Mouse (Mus musculus) ES-Bruce4 (cell line): Measurements from ENCODE around the gene Syce2. TPM values are rescaled to one million over a fixed set of nuclear protein-coding genes. Genes with fewer than 3 reads are reported as not detected.

Source experiments
- H3K27ac ChIP-seq: 2 replicates; pipeline ENCODE4 v1.5.1; 2012; ENCODE audit warnings: low read length, inconsistent platforms; ENCODE audit not compliant: insufficient read depth
- H3K27me3 ChIP-seq: 2 replicates; pipeline ENCODE4 v1.6.1; 2012; ENCODE audit warnings: mild to moderate bottlenecking, low read length, inconsistent platforms; ENCODE audit not compliant: control insufficient read depth, poor library complexity, insufficient read depth, severe bottlenecking
- H3K36me3 ChIP-seq: 2 replicates; pipeline ENCODE4 v1.6.1; 2012; ENCODE audit warnings: inconsistent platforms, mild to moderate bottlenecking, low read length, moderate library complexity; ENCODE audit not compliant: control insufficient read depth, poor library complexity, insufficient read depth, severe bottlenecking
- H3K4me1 ChIP-seq: one replicate; pipeline ENCODE4 v1.8.1; 2011; ENCODE audit warnings: low read length; ENCODE audit not compliant: control insufficient read depth, insufficient read depth
- H3K4me3 ChIP-seq: 2 replicates; pipeline ENCODE4 v1.5.1; 2011; ENCODE audit warnings: low read depth, mild to moderate bottlenecking, low read length
- H3K9ac ChIP-seq: 2 replicates; pipeline ENCODE4 v1.6.1; 2012; ENCODE audit warnings: low read depth, mild to moderate bottlenecking, inconsistent platforms; ENCODE audit not compliant: poor library complexity, severe bottlenecking
- H3K9me3 ChIP-seq: replicated peaks from 2 replicates; pipeline ENCODE4 v1.6.1; 2012; ENCODE audit warnings: mild to moderate bottlenecking, low read length, inconsistent platforms; ENCODE audit not compliant: control insufficient read depth, poor library complexity, insufficient read depth, severe bottlenecking
- CTCF ChIP-seq: IDR thresholded peaks from one replicate; pipeline ENCODE4 v1.8.1; 2011; ENCODE audit warnings: low read depth, low read length
- EP300 ChIP-seq: IDR thresholded peaks from 2 replicates; pipeline ENCODE4 v1.6.1; 2011; ENCODE audit warnings: low read depth, low read length; ENCODE audit not compliant: insufficient read depth
- POLR2A ChIP-seq: IDR thresholded peaks from one replicate; pipeline ENCODE4 v1.8.1; 2011; ENCODE audit warnings: low read length; ENCODE audit not compliant: insufficient read depth
- polyA plus RNA-seq: library from polyadenylated mRNA; stranded (reverse); fragments of >200 nt; gene quantifications from 2 replicates; pipeline ENCODE4 v1.2.4, GENCODE M21; 2011; ENCODE audit warnings: low read depth; ENCODE audit not compliant: missing spikeins, insufficient read depth, insufficient read length

Syce2 gene
- polyA plus RNA-seq, 1 experiment, result 97.1 TPM

DNA sequence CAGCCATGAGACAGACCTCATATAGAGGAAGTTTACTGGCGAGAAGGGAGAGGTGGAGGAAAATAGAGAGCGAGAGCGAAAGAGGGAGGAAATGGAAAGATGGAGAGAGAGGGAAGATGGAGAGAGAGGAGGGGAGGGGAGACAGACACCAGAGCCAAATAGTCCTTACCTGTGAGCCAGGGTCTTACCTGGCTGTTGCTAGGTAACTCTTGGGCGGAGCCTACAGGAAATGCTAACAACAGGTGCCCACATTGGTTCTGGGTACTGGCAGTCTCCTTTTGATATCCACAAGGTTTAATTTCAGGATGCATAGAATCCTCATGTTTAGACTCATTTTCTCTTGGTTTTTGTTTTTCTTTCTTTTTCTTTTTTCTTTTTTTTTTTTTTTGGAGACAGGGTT lies 1.1 kb downstream of the Syce2 start:
- Histone ChIP-seq H3K4me3 (peak overlapping the region; percentile 68), H3K4me1 (peaks cover 3% of the 10 kb centered on the region), H3K9ac (peak overlapping the region; percentile 73), H3K27ac (no peak overlapping the region), H3K36me3 (peaks cover 37% of the 10 kb centered on the region), H3K27me3 (no peaks in the 10 kb centered on the region), H3K9me3 (no peaks in the 10 kb centered on the region)
- TF ChIP-seq EP300, result no peak

DNA sequence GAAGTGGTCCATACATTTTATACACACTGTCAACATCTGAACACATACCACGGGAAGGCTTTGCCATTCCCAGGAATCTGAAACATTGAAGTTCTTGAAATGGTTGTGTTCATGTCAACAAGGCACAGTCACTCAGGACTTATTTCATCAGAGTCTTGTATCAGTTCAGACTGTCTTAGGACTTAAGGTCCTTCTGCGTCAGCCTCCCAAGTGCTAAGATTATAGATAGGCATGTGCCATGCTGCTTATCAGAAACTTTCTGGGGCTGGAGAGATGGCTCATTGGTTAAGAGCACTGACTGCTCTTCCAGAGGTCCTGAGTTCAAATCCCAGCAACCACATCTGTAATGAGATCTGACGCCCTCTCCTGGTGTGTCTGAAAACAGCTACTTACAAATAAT lies 2.4 kb downstream of the Syce2 start:
- peaks cover 3% of the 10 kb centered on the region for H3K4me1 ChIP-seq
- H3K9ac ChIP-seq, result no peak overlapping the region
- no peaks in the 10 kb centered on the region for H3K9me3 ChIP-seq
- no peak overlapping the region for H3K4me3 ChIP-seq
- TF ChIP-seq EP300 (no peak), CTCF (no peak), POLR2A (no peak)
- no peaks in the 10 kb centered on the region for H3K27me3 ChIP-seq
- no peak overlapping the region for H3K27ac ChIP-seq
- peaks cover 27% of the 10 kb centered on the region for H3K36me3 ChIP-seq

DNA sequence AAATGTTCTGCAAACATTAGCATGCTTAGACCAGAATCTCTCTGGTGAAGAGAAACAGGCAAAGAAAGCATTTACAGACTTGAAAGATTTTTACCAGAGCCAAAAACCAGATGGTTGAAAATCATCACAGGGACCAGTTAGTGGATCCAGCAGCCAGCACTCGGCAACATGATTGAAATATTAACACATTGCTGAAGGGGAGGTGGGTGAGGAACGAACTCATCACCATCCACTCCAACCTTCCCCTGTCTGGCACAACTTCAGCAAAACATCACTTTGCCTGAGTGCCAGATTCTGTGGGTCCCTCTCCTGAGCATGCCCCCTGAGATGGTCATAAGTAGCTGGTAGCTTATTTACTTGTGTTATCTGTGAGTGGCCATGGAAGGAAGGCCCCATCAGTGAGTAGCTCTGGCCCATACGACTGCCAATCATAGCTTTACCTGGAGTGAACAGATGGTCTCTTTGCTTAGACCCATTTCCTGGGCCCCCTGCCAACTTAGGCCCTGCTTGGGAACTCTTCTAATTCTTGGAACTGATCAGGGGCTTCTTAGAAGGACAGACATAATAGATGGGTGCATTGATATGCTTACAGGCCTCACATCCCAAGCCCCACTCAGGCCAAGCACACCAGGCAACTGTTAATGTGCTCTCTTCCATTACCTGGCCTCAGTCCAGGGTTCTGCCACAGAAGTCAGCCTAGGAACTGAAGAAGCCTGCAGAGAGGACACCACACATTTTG lies 5.6 kb downstream of the Syce2 start:
- no peak overlapping the region for H3K4me3 ChIP-seq
- peaks cover 37% of the 10 kb centered on the region for H3K36me3 ChIP-seq
- H3K9me3 ChIP-seq, result no peaks in the 10 kb centered on the region

DNA sequence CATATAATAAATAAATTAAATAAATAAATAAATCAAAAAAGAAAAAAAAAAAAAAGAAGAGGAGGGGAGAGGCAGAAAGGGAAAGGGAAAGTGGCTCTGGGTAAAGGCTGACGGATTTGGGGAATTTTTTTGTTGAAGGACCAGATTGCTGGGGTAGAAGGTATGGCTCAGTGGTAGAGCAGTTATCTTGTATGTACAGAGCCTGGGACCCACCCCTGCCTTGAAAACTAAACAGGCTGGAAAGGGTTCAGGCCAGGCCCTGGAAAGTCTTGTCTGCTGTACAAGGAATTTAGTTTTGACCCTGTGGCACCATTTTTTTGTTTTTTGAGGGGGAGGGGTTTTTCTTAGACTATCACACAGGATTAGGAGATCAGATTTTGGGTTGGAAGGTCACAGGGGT lies 7.0 kb downstream of the Syce2 start:
- Histone ChIP-seq H3K9me3 (no peaks in the 10 kb centered on the region), H3K4me1 (no peaks in the 10 kb centered on the region), H3K36me3 (peaks cover 38% of the 10 kb centered on the region), H3K9ac (no peak overlapping the region; the same call in 1 of the 2 replicates), H3K27me3 (no peaks in the 10 kb centered on the region), H3K27ac (no peak overlapping the region; the same call in 1 of the 2 replicates), H3K4me3 (no peak overlapping the region)
- TF ChIP-seq EP300, result no peak
- TF ChIP-seq POLR2A, result no peak
- no peak for TF ChIP-seq CTCF

More for the DNA sequence above, 5.6 kb downstream of the Syce2 start:
- Histone ChIP-seq H3K4me1 (peaks cover 3% of the 10 kb centered on the region), H3K27ac (no peak overlapping the region), H3K9ac (no peak overlapping the region), H3K27me3 (no peaks in the 10 kb centered on the region)
- no peak for TF ChIP-seq CTCF

DNA sequence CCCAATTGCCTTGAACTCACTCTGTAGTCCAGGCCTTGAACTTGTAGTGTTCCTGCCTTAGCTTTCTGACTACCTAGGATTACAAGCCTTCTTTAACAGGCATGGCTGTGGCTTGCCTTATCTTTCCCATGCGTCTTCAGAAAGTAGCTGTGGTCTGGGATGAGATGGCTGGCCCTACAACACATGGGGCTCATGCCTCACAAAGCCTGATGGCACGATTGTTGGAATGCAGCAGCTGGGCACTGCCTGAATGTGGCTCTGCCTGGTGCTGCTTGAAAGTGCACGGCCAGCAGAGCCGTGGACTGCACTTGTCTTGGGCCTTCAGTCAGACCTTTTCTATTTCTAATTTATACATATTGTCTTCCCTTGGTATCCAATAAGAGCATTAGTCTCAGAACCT lies 12.8 kb downstream of the Syce2 start:
- TF ChIP-seq POLR2A (no peak), EP300 (no peak), CTCF (no peak)

DNA sequence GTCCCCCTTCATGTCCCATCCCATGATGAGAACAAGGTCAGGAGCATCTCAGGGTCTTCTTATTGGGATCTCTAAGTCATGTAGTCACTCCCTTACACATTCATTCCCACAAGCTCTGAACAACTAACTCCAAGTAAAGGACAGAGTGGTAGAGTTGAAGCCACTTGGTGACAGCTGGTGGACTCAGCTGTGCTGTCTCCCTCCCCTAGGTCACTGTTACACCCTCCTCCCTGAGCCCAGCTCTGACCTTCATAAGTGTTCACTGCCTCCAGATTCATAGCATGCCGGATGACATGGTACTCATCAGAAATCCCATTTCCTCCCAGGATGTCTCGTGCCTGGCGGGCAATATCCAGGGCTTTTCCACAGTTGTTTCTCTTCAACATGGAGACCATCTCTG lies 16.4 kb downstream of the Syce2 start:
- Histone ChIP-seq H3K27me3 (no peaks in the 10 kb centered on the region), H3K9ac (no peak overlapping the region), H3K36me3 (peaks cover 74% of the 10 kb centered on the region), H3K4me1 (no peaks in the 10 kb centered on the region), H3K9me3 (no peaks in the 10 kb centered on the region), H3K27ac (no peak overlapping the region), H3K4me3 (no peak overlapping the region)
- TF ChIP-seq POLR2A, result no peak
- TF ChIP-seq CTCF, result no peak
- TF ChIP-seq EP300, result no peak

More for the DNA sequence above, 12.8 kb downstream of the Syce2 start:
- no peaks in the 10 kb centered on the region for H3K9me3 ChIP-seq
- no peaks in the 10 kb centered on the region for H3K27me3 ChIP-seq
- H3K36me3 ChIP-seq, result peaks cover 65% of the 10 kb centered on the region
- no peak overlapping the region for H3K9ac ChIP-seq
- H3K27ac ChIP-seq, result no peak overlapping the region
- no peak overlapping the region for H3K4me3 ChIP-seq
- H3K4me1 ChIP-seq, result no peaks in the 10 kb centered on the region
